Mouse (Mus musculus): ENCODE results near the gene Lrrc4. TPM values are rescaled to one million over a fixed set of nuclear protein-coding genes. Genes with fewer than 3 reads are reported as not detected.

The Lrrc4 gene
- polyA plus RNA-seq, 2 experiments: 0.61 to 0.99 TPM

DNA sequence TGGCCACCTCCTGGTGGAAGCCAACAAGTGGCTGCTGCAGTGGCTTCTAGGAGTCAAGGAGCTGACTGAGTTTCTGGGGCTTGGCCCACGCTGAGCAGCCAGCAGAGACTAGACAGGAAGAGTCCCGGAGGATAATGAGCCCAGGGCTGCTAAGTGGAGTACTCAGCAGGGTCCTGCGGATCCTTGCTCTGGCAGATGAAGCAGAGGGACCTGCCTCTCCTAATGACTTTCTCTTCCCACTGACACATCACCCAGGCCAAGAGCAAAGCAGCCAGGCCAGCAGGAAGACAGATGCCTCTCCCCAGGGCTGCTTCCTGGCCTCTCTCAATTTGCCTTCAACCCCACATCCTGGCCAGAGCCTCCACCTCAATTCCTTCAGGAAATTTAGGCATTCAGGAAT, 23.9 kb upstream of the Lrrc4 start:
- Histone ChIP-seq H3K4me1 (ENCODE audit: control insufficient read depth, insufficient read depth, low read length) (peaks cover 42% of the 10 kb centered on the region), H3K4me3 (replicated peaks; ENCODE audit: low read length) (no peak overlapping the region), H3K9me3 (ENCODE audit: control insufficient read depth, low read length) (no peaks in the 10 kb centered on the region), H3K4me2 (replicated peaks; ENCODE audit: low read depth, low read length, severe bottlenecking) (no peak overlapping the region), H3K27me3 (ENCODE audit: control insufficient read depth, insufficient read depth, low read length) (no peaks in the 10 kb centered on the region), H3K36me3 (ENCODE audit: control insufficient read depth, insufficient read depth, low read length) (no peaks in the 10 kb centered on the region), H3K9ac (ENCODE audit: low read depth, low read length, severe bottlenecking) (no peak overlapping the region), H3K27ac (replicated peaks; ENCODE audit: low read depth, low read length) (no peak overlapping the region)
- 21% methylated on average over 3 of the region's 3 CpGs for WGBS
- DNase-seq (ENCODE audit: low spot score) (no peak), ATAC-seq (ENCODE audit: low FRiP score, low read depth) (no peak)
- TF ChIP-seq POLR2A (IDR thresholded peaks at IDR 0.05; ENCODE audit: borderline replicate concordance, extremely low read depth, insufficient read depth, insufficient read length): no peak

DNA sequence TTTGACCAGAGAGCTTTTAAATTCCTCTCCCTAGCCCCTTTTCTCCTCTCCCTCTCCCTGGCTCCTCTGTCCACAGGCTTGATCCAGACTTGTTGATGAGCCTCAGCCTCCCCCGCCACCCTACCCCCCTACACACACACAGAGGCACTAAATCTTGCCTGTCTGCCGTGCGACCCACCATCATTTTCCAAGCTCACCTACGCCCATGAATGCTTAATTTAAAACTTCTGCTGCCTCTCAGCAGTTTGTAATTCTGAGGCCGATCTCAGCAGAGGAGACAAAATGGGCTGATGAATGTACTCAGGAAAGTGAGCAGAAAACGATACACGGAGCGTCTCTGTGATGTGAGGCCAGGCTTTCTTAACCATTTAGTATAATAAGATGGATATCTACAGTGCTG, 23.1 kb upstream of the Lrrc4 start:
- Histone ChIP-seq H3K27ac (replicated peaks; ENCODE audit: low read depth, low read length) (no peak overlapping the region), H3K4me1 (ENCODE audit: control insufficient read depth, insufficient read depth, low read length) (peaks cover 42% of the 10 kb centered on the region)

DNA sequence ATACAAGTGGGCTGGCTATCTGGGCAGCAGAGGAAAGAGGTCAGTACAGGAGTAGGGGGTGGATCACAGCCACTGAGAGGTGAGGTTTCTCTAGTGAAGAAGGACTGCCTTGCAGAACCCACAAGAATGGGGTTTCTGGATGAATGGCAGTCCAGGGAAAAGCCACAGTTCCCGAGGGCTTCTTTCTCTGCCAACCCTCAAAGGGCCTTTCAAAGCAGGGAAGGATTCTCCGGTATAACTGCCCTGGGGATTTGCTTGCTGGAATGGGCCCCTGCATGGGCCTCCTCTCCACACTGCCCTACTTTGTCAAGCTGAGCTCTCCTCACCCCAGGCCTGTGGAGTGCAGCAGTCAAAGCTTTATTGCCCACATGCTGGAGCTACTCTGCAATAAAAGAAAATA, 22.1 kb upstream of the Lrrc4 start:
- Histone ChIP-seq H3K9me3 (ENCODE audit: control insufficient read depth, low read length) (no peaks in the 10 kb centered on the region), H3K27ac (replicated peaks; ENCODE audit: low read depth, low read length) (no peak overlapping the region; the same call in 1 of the 2 replicates), H3K9ac (ENCODE audit: low read depth, low read length, severe bottlenecking) (no peak overlapping the region), H3K27me3 (ENCODE audit: control insufficient read depth, insufficient read depth, low read length) (no peaks in the 10 kb centered on the region), H3K4me3 (replicated peaks; ENCODE audit: low read length) (no peak overlapping the region), H3K4me1 (ENCODE audit: control insufficient read depth, insufficient read depth, low read length) (peaks cover 49% of the 10 kb centered on the region), H3K36me3 (ENCODE audit: control insufficient read depth, insufficient read depth, low read length) (no peaks in the 10 kb centered on the region), H3K4me2 (replicated peaks; ENCODE audit: low read depth, low read length, severe bottlenecking) (no peak overlapping the region)
- ATAC-seq (ENCODE audit: low FRiP score, low read depth) (no peak), DNase-seq (ENCODE audit: low spot score) (no peak)
- 7% methylated on average over 2 of the region's 2 CpGs for WGBS
- no peak for TF ChIP-seq POLR2A (IDR thresholded peaks at IDR 0.05; ENCODE audit: borderline replicate concordance, extremely low read depth, insufficient read depth, insufficient read length)

More for the DNA sequence above, 23.1 kb upstream of the Lrrc4 start:
- Histone ChIP-seq H3K27me3 (ENCODE audit: control insufficient read depth, insufficient read depth, low read length) (no peaks in the 10 kb centered on the region), H3K4me2 (replicated peaks; ENCODE audit: low read depth, low read length, severe bottlenecking) (peak overlapping the region; percentile 7; the same call in 1 of the 2 replicates), H3K36me3 (ENCODE audit: control insufficient read depth, insufficient read depth, low read length) (no peaks in the 10 kb centered on the region), H3K9me3 (ENCODE audit: control insufficient read depth, low read length) (no peaks in the 10 kb centered on the region), H3K4me3 (replicated peaks; ENCODE audit: low read length) (no peak overlapping the region), H3K9ac (ENCODE audit: low read depth, low read length, severe bottlenecking) (no peak overlapping the region)
- TF ChIP-seq POLR2A (IDR thresholded peaks at IDR 0.05; ENCODE audit: borderline replicate concordance, extremely low read depth, insufficient read depth, insufficient read length): no peak
- no peak for ATAC-seq (ENCODE audit: low FRiP score, low read depth)
- WGBS: 17% methylated on average over 8 of the region's 8 CpGs
- no peak for DNase-seq (ENCODE audit: low spot score)

DNA sequence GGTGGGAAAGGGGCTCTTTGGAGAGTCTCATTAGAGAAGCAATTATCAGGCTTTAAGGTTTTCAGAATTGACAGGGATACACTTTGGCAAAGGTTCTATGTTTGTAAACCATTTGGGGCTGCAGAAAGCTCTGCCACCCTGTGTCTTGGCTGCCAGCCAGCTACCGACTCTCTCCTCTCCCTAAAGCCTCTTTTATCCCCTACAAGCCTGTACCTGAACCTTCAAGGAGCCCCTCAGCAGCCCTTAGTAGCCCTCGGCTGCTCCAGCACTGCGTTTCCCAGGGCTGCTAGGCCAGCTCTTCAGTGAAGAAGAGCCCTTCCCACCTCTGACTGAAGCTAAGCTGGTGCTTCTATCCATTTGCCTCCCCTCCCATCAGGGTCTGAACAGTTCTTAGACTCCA, 21.6 kb upstream of the Lrrc4 start:
- TF ChIP-seq POLR2A (IDR thresholded peaks at IDR 0.05; ENCODE audit: borderline replicate concordance, extremely low read depth, insufficient read depth, insufficient read length): no peak
- Histone ChIP-seq H3K9ac (ENCODE audit: low read depth, low read length, severe bottlenecking) (no peak overlapping the region; the same call in 1 of the 2 replicates), H3K4me3 (replicated peaks; ENCODE audit: low read length) (no peak overlapping the region), H3K4me2 (replicated peaks; ENCODE audit: low read depth, low read length, severe bottlenecking) (no peak overlapping the region), H3K36me3 (ENCODE audit: control insufficient read depth, insufficient read depth, low read length) (no peaks in the 10 kb centered on the region), H3K4me1 (ENCODE audit: control insufficient read depth, insufficient read depth, low read length) (peaks cover 54% of the 10 kb centered on the region), H3K9me3 (ENCODE audit: control insufficient read depth, low read length) (no peaks in the 10 kb centered on the region), H3K27ac (replicated peaks; ENCODE audit: low read depth, low read length) (no peak overlapping the region; the same call in 1 of the 2 replicates), H3K27me3 (ENCODE audit: control insufficient read depth, insufficient read depth, low read length) (no peaks in the 10 kb centered on the region)
- no peak for ATAC-seq (ENCODE audit: low FRiP score, low read depth)
- WGBS: 8% methylated on average over 3 of the region's 3 CpGs
- no peak for DNase-seq (ENCODE audit: low spot score)

DNA sequence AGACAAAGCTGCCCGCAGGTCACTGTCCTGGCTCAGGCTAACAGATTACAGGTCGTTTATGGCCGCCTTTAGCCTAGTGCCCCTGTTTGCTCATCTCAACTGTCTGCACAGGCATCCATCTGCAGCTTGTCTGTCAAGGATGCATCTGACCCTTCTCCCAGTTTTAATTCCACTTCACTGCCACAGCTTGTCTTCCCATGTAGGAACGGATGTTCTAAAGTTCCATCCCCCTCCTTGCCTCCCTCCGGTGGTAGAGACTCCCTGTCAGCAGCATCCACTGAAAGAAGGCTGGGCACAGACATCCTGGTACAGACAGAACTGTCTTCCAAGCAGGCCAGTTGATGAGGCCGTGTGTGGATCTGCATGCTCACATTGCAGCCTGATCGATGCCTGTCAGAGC, 20.8 kb upstream of the Lrrc4 start:
- H3K9me3 ChIP-seq (ENCODE audit: control insufficient read depth, low read length): no peaks in the 10 kb centered on the region
- no peak overlapping the region for H3K4me2 ChIP-seq (replicated peaks; ENCODE audit: low read depth, low read length, severe bottlenecking)
- no peak for DNase-seq (ENCODE audit: low spot score)
- ATAC-seq (ENCODE audit: low FRiP score, low read depth): no peak
- peaks cover 56% of the 10 kb centered on the region for H3K4me1 ChIP-seq (ENCODE audit: control insufficient read depth, insufficient read depth, low read length)
- no peaks in the 10 kb centered on the region for H3K36me3 ChIP-seq (ENCODE audit: control insufficient read depth, insufficient read depth, low read length)
- no peaks in the 10 kb centered on the region for H3K27me3 ChIP-seq (ENCODE audit: control insufficient read depth, insufficient read depth, low read length)
- no peak overlapping the region for H3K4me3 ChIP-seq (replicated peaks; ENCODE audit: low read length)
- H3K9ac ChIP-seq (ENCODE audit: low read depth, low read length, severe bottlenecking): no peak overlapping the region
- no peak for TF ChIP-seq POLR2A (IDR thresholded peaks at IDR 0.05; ENCODE audit: borderline replicate concordance, extremely low read depth, insufficient read depth, insufficient read length)
- no peak overlapping the region for H3K27ac ChIP-seq (replicated peaks; ENCODE audit: low read depth, low read length)
- WGBS: 71% methylated on average over 7 of the region's 7 CpGs

Measured in limb, embryonic 14.5 days (tissue).